15 mouse cellular contexts compared by ENCODE assay signal in the genomic region with DNA sequence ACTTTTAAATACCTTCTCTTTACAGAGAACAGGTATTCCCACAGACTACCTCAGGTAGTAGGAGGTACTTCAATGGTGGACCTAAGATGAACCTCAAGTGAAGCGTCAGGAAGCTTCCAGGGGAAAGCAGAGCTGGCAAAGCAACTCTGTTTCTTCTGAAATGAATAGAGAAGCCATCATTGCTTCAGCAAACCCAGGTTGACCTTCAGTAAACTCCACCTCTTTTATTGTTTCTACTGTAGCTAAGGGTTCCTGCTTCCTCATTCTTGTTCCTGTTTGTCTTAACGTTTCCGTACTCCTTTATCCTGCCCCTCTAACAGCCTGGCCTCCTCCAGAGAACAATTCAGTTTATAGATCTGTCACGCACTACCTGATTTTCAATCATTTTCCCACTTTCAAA.
DNase-seq lines count a peak whose midpoint lies in the region; ATAC-seq lines count a peak whose summit lies in the region.
"Had no signal": no experiment of that assay in that cellular context is flagged by ENCODE, and none has a peak within 500 bp of the region (broad histone marks: within the 10 kb centered on the region; RNA-seq: fewer than 3 reads in every experiment).

No protein-coding gene starts in this region.

- intact Hi-C loops in heart, postnatal 10 days (cut with DNase I), result no loop called here

- H3K27ac ChIP-seq in lung, embryonic 16.5 days (ENCODE audit: low read length), result peak overlapping the region; percentile 80
- H3K27ac ChIP-seq in forebrain, embryonic 13.5 days, result no peak overlapping the region
- H3K27ac ChIP-seq: forebrain, embryonic 15.5 days; hindbrain, embryonic 10.5 days; neural tube, embryonic 13.5 days had no signal

- no peaks in the 10 kb centered on the region for H3K36me3 ChIP-seq in lung, embryonic 16.5 days (ENCODE audit: control insufficient read depth, insufficient read depth, low read length)
- no peaks in the 10 kb centered on the region for H3K36me3 ChIP-seq in forebrain, embryonic 13.5 days (ENCODE audit: poor library complexity, severe bottlenecking)
- H3K36me3 ChIP-seq: forebrain, embryonic 15.5 days; hindbrain, embryonic 10.5 days; neural tube, embryonic 13.5 days had no signal

- peak; percentile 81 for DNase-seq in heart, adult 11 months
- no peak for DNase-seq in heart, postnatal 10 days
- peak; percentile 31 to 40 for DNase-seq in B cell, adult 2 months
- DNase-seq in right cerebral cortex, adult 18-20 months, result no peak
- no peak for DNase-seq in right cerebral cortex, postnatal 36 days (ENCODE audit: low spot score in 2 of 2)
- DNase-seq: cerebellum, adult 18-20 months; cerebellum, postnatal 36 days; heart, adult 18-20 months had no signal

- no peaks in the 10 kb centered on the region for H3K9me3 ChIP-seq in lung, embryonic 16.5 days (ENCODE audit: control insufficient read depth, low read length)
- no peaks in the 10 kb centered on the region for H3K9me3 ChIP-seq in forebrain, embryonic 13.5 days (replicated peaks)
- H3K9me3 ChIP-seq: forebrain, embryonic 15.5 days; hindbrain, embryonic 10.5 days; neural tube, embryonic 13.5 days had no signal

- H3K9ac ChIP-seq in lung, embryonic 16.5 days (ENCODE audit: low read length), result no peak overlapping the region
- no peak overlapping the region for H3K9ac ChIP-seq in forebrain, embryonic 13.5 days
- H3K9ac ChIP-seq: forebrain, embryonic 15.5 days; neural tube, embryonic 13.5 days had no signal

- WGBS in lung, embryonic 16.5 days, result 59% methylated on average over 4 of the region's 4 CpGs
- WGBS in forebrain, embryonic 13.5 days, result 81% methylated on average over 4 of the region's 4 CpGs

- H3K4me2 ChIP-seq in lung, embryonic 16.5 days (ENCODE audit: low read depth, low read length), result no peak overlapping the region
- H3K4me2 ChIP-seq in forebrain, embryonic 13.5 days, result no peak overlapping the region
- H3K4me2 ChIP-seq: forebrain, embryonic 15.5 days; neural tube, embryonic 13.5 days had no signal

- H3K27me3 ChIP-seq in lung, embryonic 16.5 days (ENCODE audit: control insufficient read depth, insufficient read depth, low read depth, low read length), result no peaks in the 10 kb centered on the region
- no peaks in the 10 kb centered on the region for H3K27me3 ChIP-seq in forebrain, embryonic 13.5 days
- H3K27me3 ChIP-seq: forebrain, embryonic 15.5 days; neural tube, embryonic 13.5 days had no signal

- peak; percentile 88 for ATAC-seq in lung, embryonic 16.5 days (ENCODE audit: low read depth)
- ATAC-seq in megakaryocyte progenitor cell, adult 5-6 weeks (replicated peaks; ENCODE audit: poor library complexity), result peak; percentile 78
- no peak for ATAC-seq in forebrain, embryonic 13.5 days
- ATAC-seq: forebrain, embryonic 15.5 days had no signal

- no peaks in the 10 kb centered on the region for H3K4me1 ChIP-seq in lung, embryonic 16.5 days (replicated peaks; ENCODE audit: control insufficient read depth, insufficient read depth, low read length)
- no peaks in the 10 kb centered on the region for H3K4me1 ChIP-seq in forebrain, embryonic 13.5 days

- no peak overlapping the region for H3K4me3 ChIP-seq in lung, embryonic 16.5 days (ENCODE audit: low read length)
- no peak overlapping the region for H3K4me3 ChIP-seq in forebrain, embryonic 13.5 days
- H3K4me3 ChIP-seq: erythroblast, embryonic 14.5 days; forebrain, embryonic 15.5 days; hindbrain, embryonic 10.5 days; neural tube, embryonic 13.5 days had no signal

Comparison
In these comparisons a context has a peak if more than half of its experiments do, and no peak if none do; other contexts are left out.
1. DNase-seq: peak in heart, adult 11 months (single experiment) and B cell, adult 2 months (2 of 2); none in heart, postnatal 10 days (0 of 2), right cerebral cortex, adult 18-20 months (single experiment) and right cerebral cortex, postnatal 36 days (0 of 2).